Mouse (Mus musculus): ENCODE data around the gene Hmgb1. TPM values are rescaled to one million over a fixed set of nuclear protein-coding genes. Genes with fewer than 3 reads are reported as not detected.

Hmgb1 gene
- polyA plus RNA-seq, 1 experiment from 2014 or later = 1,601 TPM

DNA sequence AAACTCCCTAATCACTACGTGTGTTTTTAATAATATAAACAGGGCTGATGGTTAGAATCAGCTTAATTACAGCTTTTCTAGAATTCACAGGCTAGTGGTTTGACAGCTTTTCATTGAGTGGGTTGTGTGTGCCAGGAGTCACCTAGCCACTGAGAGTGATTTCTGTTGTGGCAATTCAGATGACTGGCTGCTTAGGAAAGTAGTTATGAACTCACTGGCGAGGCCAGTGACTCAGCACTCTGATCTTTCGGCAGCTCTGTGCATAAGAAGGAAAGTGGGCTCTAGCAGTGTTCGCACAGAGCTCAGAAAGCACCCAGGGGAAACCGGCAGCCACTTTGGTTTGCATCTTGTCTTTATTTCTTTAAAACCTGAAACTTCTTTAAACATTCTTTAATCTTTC lies 18.7 kb upstream of the Hmgb1 start:
- peaks cover 55% of the 10 kb centered on the region for H3K36me3 ChIP-seq (ENCODE audit: control insufficient read depth, insufficient read depth, low read length)
- no peak overlapping the region for H3K4me2 ChIP-seq (ENCODE audit: low read depth, low read length)
- ATAC-seq (ENCODE audit: low read depth) = no peak
- H3K27ac ChIP-seq (ENCODE audit: low read length) = no peak overlapping the region
- no peaks in the 10 kb centered on the region for H3K27me3 ChIP-seq (ENCODE audit: control insufficient read depth, insufficient read depth, low read depth, low read length)
- no peak overlapping the region for H3K4me3 ChIP-seq (ENCODE audit: low read length)
- no peak overlapping the region for H3K9ac ChIP-seq (ENCODE audit: low read length)
- WGBS = 72% methylated on average over 5 of the region's 5 CpGs
- H3K4me1 ChIP-seq (replicated peaks; ENCODE audit: control insufficient read depth, insufficient read depth, low read length) = 0 out of 2 replicates have a peak, but pooled peaks cover 1% of the 10 kb centered on the region
- no peaks in the 10 kb centered on the region for H3K9me3 ChIP-seq (ENCODE audit: control insufficient read depth, low read length)

DNA sequence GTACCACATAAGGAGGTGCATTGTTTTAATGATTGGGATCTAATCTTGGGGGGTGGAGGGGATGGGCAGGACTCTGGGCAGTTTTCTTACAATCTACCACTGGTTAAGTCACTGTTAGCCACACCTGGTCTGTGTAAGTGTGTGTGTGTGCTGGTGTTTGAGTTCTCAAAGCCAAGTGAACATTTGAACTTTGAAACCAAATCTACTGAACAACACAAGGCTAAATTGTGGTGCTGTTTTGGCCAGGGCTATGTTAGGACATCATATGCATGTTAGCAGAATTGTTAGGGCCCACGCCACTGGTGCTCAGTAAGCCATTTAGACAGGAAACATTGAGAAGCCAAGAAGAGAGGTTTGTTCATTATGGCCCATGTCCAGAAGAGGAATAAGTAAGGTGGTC lies 14.5 kb upstream of the Hmgb1 start:
- Histone ChIP-seq H3K36me3 (ENCODE audit: control insufficient read depth, insufficient read depth, low read length) (peaks cover 45% of the 10 kb centered on the region), H3K27ac (ENCODE audit: low read length) (no peak overlapping the region), H3K4me1 (replicated peaks; ENCODE audit: control insufficient read depth, insufficient read depth, low read length) (0 out of 2 replicates have a peak, but pooled peaks cover 5% of the 10 kb centered on the region), H3K4me3 (ENCODE audit: low read length) (no peak overlapping the region), H3K9ac (ENCODE audit: low read length) (no peak overlapping the region), H3K4me2 (ENCODE audit: low read depth, low read length) (no peak overlapping the region), H3K27me3 (ENCODE audit: control insufficient read depth, insufficient read depth, low read depth, low read length) (no peaks in the 10 kb centered on the region), H3K9me3 (ENCODE audit: control insufficient read depth, low read length) (no peaks in the 10 kb centered on the region)
- ATAC-seq (ENCODE audit: low read depth) = no peak
- 87% methylated on average over 1 of the region's 1 CpGs for WGBS

DNA sequence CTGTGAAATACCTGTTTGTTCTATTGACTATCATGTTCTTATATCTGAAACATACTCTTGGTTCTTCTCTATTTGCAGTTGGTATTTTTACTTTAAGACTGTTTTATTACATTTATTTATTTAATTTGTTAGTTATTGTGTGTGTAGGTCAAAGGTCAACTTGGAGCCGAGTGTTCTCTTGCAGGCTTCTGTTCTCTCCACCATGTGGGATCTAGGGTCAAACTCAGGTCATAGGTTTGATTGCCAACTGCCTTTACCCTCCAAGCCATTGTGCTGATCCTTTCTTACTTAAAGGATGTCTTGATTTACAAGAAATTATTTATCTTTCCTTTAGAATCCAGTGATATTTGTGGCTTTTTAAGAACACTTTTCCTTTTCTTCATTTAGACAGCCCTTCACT lies 12.3 kb upstream of the Hmgb1 start:
- no peaks in the 10 kb centered on the region for H3K9me3 ChIP-seq (ENCODE audit: control insufficient read depth, low read length)
- H3K4me3 ChIP-seq (ENCODE audit: low read length) = no peak overlapping the region
- no peak overlapping the region for H3K9ac ChIP-seq (ENCODE audit: low read length)
- 3% methylated on average over 1 of the region's 1 CpGs for WGBS
- ATAC-seq (ENCODE audit: low read depth) = no peak
- H3K4me1 ChIP-seq (replicated peaks; ENCODE audit: control insufficient read depth, insufficient read depth, low read length) = 0 out of 2 replicates have a peak, but pooled peaks cover 5% of the 10 kb centered on the region
- H3K36me3 ChIP-seq (ENCODE audit: control insufficient read depth, insufficient read depth, low read length) = peaks cover 43% of the 10 kb centered on the region
- H3K27me3 ChIP-seq (ENCODE audit: control insufficient read depth, insufficient read depth, low read depth, low read length) = no peaks in the 10 kb centered on the region
- H3K4me2 ChIP-seq (ENCODE audit: low read depth, low read length) = no peak overlapping the region
- H3K27ac ChIP-seq (ENCODE audit: low read length) = no peak overlapping the region

DNA sequence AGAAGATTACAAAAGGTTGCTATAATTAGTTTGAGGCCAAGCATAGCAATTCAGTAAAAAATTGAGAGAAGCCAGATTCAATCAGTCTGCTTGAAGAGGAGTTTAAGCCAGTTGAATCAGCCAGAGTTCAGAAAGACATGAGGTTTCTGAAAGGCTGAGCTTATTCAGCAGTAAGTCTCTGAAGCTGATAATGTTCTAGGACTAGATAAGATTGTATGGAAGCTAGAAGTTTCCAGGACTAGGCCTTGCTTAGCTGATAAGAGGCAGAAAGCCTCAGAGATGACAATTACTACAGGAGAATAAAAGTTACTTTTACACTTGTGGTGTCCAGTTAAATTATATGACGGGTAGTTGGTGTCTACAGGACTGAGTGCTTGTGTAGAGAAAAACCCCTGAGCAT lies 5.9 kb upstream of the Hmgb1 start:
- H3K4me3 ChIP-seq (ENCODE audit: low read length) = no peak overlapping the region
- no peak for ATAC-seq (ENCODE audit: low read depth)
- H3K4me2 ChIP-seq (ENCODE audit: low read depth, low read length) = no peak overlapping the region
- WGBS = 97% methylated on average over 1 of the region's 1 CpGs
- peaks cover 45% of the 10 kb centered on the region for H3K36me3 ChIP-seq (ENCODE audit: control insufficient read depth, insufficient read depth, low read length)
- H3K27ac ChIP-seq (ENCODE audit: low read length) = no peak overlapping the region
- no peaks in the 10 kb centered on the region for H3K27me3 ChIP-seq (ENCODE audit: control insufficient read depth, insufficient read depth, low read depth, low read length)
- H3K9ac ChIP-seq (ENCODE audit: low read length) = no peak overlapping the region
- H3K9me3 ChIP-seq (ENCODE audit: control insufficient read depth, low read length) = no peaks in the 10 kb centered on the region
- peaks cover 13% of the 10 kb centered on the region for H3K4me1 ChIP-seq (replicated peaks; ENCODE audit: control insufficient read depth, insufficient read depth, low read length)

DNA sequence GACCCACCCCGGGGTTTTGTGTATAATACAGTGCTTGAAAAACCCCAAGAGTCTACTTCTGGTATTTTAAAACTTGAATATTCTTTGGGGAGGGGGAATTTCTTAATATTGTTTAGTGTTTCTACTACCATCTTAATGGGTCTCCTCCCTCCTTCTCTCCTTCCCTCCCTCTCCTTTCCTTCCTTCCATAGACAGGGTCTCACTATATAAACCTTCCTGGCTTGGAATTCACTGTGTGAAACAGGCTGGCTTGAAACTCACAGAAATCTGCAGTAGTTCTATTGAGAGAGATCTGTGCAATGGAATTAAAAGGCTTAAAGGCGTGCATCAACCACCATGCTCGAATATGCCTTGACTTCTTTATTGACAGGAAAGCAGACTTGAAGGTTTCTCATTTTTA lies 1.5 kb upstream of the Hmgb1 start:
- WGBS = 51% methylated on average over 3 of the region's 3 CpGs
- Histone ChIP-seq H3K4me1 (replicated peaks; ENCODE audit: control insufficient read depth, insufficient read depth, low read length) (peaks cover 15% of the 10 kb centered on the region), H3K27me3 (ENCODE audit: control insufficient read depth, insufficient read depth, low read depth, low read length) (no peaks in the 10 kb centered on the region), H3K9ac (ENCODE audit: low read length) (peak overlapping the region; percentile 88; the same call in 1 of the 2 replicates), H3K9me3 (ENCODE audit: control insufficient read depth, low read length) (no peaks in the 10 kb centered on the region), H3K36me3 (ENCODE audit: control insufficient read depth, insufficient read depth, low read length) (peaks cover 18% of the 10 kb centered on the region), H3K4me2 (ENCODE audit: low read depth, low read length) (peak overlapping the region; percentile 93), H3K27ac (ENCODE audit: low read length) (no peak overlapping the region), H3K4me3 (ENCODE audit: low read length) (peak overlapping the region; percentile 89)
- no peak for ATAC-seq (ENCODE audit: low read depth)

DNA sequence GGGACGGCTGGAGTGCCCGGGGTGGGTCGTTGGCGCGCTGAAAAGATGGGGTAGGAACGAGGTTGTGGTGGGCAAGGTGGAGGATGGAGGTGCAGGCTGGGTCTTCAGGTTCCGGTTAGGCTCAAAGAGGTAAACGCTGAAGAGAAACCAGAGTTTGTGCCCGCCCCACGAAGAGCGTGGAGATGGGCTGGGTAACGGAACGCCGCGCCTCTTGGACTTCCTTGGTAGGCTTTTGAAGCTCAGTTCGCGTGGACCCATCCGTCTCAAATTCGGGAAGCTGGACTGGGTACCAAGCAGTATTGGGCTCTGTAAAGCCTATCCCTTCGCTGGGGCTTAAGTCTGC lies 526 bp upstream of the Hmgb1 start:
- WGBS = under 1% methylated on average over 20 of the region's 20 CpGs
- no peak; the same call in 1 of the 2 replicates for ATAC-seq (ENCODE audit: low read depth)
- Histone ChIP-seq H3K9ac (ENCODE audit: low read length) (peak overlapping the region; percentile 88), H3K36me3 (ENCODE audit: control insufficient read depth, insufficient read depth, low read length) (peaks cover 10% of the 10 kb centered on the region), H3K9me3 (ENCODE audit: control insufficient read depth, low read length) (no peaks in the 10 kb centered on the region), H3K27ac (ENCODE audit: low read length) (peak overlapping the region; percentile 89), H3K4me2 (ENCODE audit: low read depth, low read length) (peak overlapping the region; percentile 93), H3K27me3 (ENCODE audit: control insufficient read depth, insufficient read depth, low read depth, low read length) (no peaks in the 10 kb centered on the region), H3K4me3 (ENCODE audit: low read length) (peak overlapping the region; percentile 89), H3K4me1 (replicated peaks; ENCODE audit: control insufficient read depth, insufficient read depth, low read length) (peaks cover 15% of the 10 kb centered on the region)

DNA sequence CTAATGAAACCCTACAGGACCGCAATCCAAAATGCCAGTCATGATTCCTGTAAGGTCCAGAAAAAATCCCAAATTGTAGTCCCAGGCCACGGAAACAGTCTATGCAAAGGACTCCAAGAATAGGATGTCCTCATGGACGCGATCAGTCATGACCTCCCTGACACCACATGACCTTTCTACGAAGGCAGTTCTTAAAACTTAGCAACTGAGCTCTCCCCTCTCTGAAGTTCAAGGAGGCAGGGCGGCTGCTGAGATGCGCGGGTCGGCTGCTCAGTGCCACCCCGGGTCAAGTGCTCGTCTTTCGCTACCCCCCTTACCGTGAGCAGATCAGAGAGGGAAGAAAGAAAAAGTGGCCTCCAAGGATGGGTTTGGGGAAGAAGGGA lies 577 bp downstream of the Hmgb1 start:
- H3K4me1 ChIP-seq (replicated peaks; ENCODE audit: control insufficient read depth, insufficient read depth, low read length) = peaks cover 15% of the 10 kb centered on the region
- H3K9me3 ChIP-seq (ENCODE audit: control insufficient read depth, low read length) = no peaks in the 10 kb centered on the region
- no peaks in the 10 kb centered on the region for H3K36me3 ChIP-seq (ENCODE audit: control insufficient read depth, insufficient read depth, low read length)
- H3K27me3 ChIP-seq (ENCODE audit: control insufficient read depth, insufficient read depth, low read depth, low read length) = no peaks in the 10 kb centered on the region
- peak overlapping the region; percentile 88 for H3K27ac ChIP-seq (ENCODE audit: low read length)
- peak overlapping the region; percentile 56 for H3K4me3 ChIP-seq (ENCODE audit: low read length)
- 0% methylated on average over 13 of the region's 13 CpGs for WGBS
- H3K9ac ChIP-seq (ENCODE audit: low read length) = peak overlapping the region; percentile 77
- peak overlapping the region; percentile 66 for H3K4me2 ChIP-seq (ENCODE audit: low read depth, low read length)
- ATAC-seq (ENCODE audit: low read depth) = peak; percentile 58

DNA sequence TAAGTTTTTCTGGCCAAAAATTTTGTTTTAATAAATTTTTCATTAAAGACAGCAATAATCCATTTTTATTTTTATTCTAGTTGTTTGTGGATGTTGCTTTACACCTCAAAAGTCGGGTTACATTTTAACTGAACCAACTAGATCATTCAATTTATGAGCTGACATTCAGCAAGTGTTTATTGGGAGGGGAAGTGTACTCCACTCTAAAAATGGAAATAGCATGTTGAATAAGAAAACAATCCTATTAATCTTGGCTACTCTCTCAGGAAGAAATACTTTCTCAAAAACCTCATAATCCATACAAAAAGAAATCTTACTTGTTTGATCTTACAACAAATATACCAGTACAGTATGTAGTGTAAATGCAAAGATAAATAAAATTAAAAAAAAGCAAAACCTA lies 1.2 kb downstream of the Hmgb1 start:
- WGBS = 14% methylated on average over 1 of the region's 1 CpGs
- Histone ChIP-seq H3K4me2 (ENCODE audit: low read depth, low read length) (peak overlapping the region; percentile 66), H3K27me3 (ENCODE audit: control insufficient read depth, insufficient read depth, low read depth, low read length) (no peaks in the 10 kb centered on the region), H3K4me3 (ENCODE audit: low read length) (peak overlapping the region; percentile 56), H3K9ac (ENCODE audit: low read length) (peak overlapping the region; percentile 77; the same call in 1 of the 2 replicates), H3K9me3 (ENCODE audit: control insufficient read depth, low read length) (no peaks in the 10 kb centered on the region), H3K36me3 (ENCODE audit: control insufficient read depth, insufficient read depth, low read length) (no peaks in the 10 kb centered on the region), H3K27ac (ENCODE audit: low read length) (peak overlapping the region; percentile 88; the same call in 1 of the 2 replicates), H3K4me1 (replicated peaks; ENCODE audit: control insufficient read depth, insufficient read depth, low read length) (peaks cover 15% of the 10 kb centered on the region)
- no peak for ATAC-seq (ENCODE audit: low read depth)

DNA sequence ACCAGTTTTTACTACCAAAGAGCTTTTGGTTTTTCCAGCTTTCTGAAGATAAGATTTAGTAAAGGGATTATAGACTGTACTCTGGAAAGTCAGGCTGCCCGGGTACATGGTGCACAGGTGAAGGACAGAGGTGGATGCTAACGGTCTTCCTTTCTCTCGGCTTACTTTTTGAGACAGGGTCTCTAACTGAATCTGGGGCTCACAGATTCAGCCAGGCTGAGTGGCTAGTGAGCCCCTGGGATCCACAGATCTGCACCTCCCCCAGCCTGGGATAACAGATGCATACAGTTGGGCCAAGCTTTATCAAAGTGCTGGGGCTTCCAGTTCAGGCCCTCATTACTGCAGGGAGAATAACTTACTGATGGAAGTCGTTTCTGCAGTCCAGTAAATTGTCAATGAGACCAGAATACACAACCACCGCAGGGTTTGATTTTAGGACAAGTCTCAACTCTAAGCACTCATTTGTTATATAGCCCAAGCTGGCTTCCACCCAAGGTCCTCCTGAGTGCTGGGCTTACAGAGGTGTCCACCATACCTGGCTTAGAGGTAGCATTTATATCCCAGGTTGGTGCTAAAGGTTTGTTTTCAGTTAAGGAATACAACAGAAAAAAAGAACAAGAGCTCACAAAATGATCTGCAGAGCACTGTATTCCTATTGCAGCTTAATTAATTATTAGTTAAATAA lies 2.0 kb downstream of the Hmgb1 start:
- no peaks in the 10 kb centered on the region for H3K27me3 ChIP-seq (ENCODE audit: control insufficient read depth, insufficient read depth, low read depth, low read length)
- peaks cover 15% of the 10 kb centered on the region for H3K4me1 ChIP-seq (replicated peaks; ENCODE audit: control insufficient read depth, insufficient read depth, low read length)
- H3K27ac ChIP-seq (ENCODE audit: low read length) = no peak overlapping the region
- no peaks in the 10 kb centered on the region for H3K9me3 ChIP-seq (ENCODE audit: control insufficient read depth, low read length)
- no peak overlapping the region for H3K4me3 ChIP-seq (ENCODE audit: low read length)
- no peak for ATAC-seq (ENCODE audit: low read depth)
- H3K36me3 ChIP-seq (ENCODE audit: control insufficient read depth, insufficient read depth, low read length) = no peaks in the 10 kb centered on the region
- H3K9ac ChIP-seq (ENCODE audit: low read length) = no peak overlapping the region
- WGBS = 83% methylated on average over 5 of the region's 5 CpGs
- no peak overlapping the region for H3K4me2 ChIP-seq (ENCODE audit: low read depth, low read length)

Measured in lung, embryonic 16.5 days (tissue).